Mouse (Mus musculus): ENCODE measurements around the gene Ugdh.
A peak's percentile ranks its signal among the peaks of the same experiment; 100 is the strongest.

Gene Ugdh

DNA sequence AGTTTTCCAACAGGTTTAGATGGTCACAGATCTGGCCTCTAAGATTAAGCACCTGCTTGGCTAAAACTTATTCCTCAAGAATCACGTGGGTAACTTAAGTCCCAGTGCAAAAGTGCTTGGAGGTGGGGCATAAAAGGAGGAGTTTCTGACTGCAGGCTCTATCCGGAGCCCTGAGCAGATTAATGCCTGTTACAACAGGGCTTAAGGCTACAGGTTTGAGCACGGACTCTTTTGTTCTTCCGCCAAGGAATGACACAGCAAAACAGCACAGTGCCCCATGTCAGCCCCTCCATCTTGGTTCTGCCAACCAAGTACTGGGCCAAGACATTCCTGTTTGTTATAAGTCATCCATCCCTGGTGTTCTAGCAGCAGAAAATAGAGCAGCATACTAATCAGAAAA is 7.4 kb downstream of the Ugdh start:
- DNase-seq (ENCODE audit: low read depth), result peak; percentile 36

DNA sequence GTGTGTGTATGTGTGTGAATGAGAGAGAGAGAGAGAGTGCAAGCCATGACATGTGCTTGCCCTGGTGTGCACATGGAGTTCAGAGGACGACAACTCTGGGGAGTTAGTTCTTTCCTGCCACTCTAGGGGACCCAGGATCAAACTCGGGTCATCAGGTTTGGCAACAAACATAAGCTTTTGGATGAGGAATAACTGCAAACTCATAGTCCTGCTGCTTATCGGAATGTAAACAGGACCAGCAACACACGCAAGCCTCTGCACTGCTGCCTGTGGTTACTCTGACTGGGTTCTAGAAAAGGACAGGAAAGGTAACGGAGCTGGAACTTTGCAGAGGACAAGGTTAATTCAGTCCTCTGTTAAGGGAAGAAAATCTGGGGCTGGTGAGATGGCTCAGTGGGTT is 10.5 kb downstream of the Ugdh start:
- no peak for DNase-seq (ENCODE audit: low read depth)

DNA sequence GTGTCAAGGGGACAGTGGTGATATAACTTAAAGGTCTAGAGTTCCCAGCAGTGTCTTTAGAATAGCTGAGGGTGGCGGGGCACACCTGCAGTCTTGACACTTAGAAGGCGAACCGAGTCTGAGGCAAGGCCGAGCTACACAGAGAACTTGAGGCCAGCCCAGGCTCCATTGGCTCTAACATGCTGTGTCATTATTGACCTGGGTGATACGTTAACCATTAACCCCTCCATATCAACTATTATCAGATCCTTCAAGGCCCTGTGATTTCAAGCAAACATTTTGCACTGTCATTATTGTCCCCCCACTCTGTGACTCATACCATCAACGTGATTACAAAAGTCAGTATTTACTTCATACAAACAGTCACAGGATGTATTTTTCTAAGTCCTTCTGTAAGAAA is 11.5 kb downstream of the Ugdh start:
- no peak for DNase-seq (ENCODE audit: low read depth)

DNA sequence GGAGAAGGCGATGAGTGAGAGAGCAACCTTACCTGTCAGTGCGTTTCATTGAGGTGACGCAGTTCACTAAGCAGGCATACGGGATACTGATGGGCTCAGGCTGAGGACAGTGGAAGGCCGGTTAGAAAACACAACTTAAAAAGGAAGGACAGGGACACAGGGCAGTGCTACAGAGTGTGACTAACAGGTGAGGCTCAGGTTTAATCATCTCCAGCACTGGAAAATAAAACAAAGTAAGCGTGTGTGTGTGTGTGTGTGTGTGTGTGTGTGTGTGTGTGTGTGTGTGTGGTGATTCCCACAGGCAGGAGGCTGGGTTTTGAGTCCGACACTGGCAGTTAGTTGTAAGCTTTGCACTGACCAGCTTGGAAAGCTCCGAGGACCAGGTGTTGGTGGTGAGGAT is 12.9 kb downstream of the Ugdh start:
- no peak for DNase-seq (ENCODE audit: low read depth)

DNA sequence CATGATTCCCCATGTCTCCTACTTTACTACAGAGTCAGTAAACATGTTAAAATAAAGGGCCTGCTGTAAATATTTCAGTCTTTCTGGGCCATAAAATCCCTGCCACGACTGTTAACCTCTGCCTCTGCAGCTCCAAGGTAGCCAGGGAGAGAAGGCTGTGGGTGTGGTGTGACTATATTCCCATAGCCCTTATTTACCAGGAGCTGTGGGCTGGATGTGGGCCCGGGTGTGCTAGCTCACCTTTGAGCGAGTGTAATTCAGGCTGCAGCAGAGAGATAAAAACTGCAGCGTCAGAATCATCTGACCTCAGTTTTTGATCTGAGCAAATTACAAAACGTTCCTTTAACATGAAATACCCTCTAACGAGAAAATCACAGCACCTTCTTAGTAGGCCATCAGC is 14.9 kb downstream of the Ugdh start:
- no peak for DNase-seq (ENCODE audit: low read depth)

DNA sequence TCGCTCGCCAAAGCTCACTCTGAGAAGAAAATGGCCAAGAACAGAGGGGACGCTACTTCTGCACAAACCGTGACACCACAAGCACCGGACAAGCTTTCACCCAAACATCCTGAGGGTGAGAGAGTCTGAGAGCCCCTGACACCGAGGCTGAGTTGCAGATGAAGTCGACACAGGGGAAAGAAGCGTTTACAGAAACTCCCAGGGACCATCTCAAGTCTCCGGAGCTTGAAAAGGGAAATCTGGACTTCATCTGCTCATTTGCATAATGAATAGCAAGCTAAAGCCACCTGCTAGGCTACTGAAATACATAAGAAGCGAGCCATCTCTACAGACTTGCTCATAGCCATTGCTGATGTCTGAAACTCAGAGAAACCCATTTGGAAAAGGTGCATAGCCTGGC is 16.6 kb downstream of the Ugdh start:
- no peak for DNase-seq (ENCODE audit: low read depth)

DNA sequence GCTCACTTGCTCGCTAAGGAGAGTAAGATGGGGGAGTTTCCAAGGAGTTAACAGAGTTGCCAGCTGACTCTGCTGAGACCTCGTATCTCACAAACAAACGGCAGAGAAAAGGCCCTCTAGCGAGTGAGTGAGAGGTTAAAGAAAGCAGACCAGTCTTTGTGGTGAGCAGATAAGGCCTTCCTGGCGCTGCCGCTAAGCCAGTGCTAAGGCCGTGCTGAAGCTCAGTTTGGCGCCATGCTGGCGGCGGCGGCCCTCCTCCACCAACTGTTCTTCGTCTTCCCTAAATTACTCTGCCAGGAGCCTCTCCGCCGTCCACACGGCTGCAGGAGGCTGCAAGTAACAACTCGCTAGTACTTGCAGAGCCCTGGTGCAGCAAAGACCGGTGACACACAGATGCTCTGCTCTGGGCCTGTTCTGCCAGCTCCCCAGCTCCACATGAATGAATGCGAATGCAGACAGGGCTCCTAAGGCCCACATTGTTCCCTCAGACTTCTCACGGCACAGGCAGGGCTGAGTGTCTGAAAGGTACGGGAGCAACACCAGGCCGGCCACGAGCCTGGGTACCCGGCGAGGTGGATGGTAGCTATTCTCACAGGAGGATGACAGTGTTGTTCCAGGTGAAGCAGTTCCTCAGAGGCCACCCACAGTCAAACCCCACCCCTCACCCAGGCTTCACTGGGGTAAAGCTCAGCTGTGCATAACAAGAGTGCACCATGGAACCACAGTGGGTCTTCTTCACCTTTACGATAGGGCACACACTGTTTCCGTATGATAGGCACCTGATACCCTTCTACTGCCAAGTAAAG is 19.9 kb downstream of the Ugdh start:
- no peak for DNase-seq (ENCODE audit: low read depth)

DNA sequence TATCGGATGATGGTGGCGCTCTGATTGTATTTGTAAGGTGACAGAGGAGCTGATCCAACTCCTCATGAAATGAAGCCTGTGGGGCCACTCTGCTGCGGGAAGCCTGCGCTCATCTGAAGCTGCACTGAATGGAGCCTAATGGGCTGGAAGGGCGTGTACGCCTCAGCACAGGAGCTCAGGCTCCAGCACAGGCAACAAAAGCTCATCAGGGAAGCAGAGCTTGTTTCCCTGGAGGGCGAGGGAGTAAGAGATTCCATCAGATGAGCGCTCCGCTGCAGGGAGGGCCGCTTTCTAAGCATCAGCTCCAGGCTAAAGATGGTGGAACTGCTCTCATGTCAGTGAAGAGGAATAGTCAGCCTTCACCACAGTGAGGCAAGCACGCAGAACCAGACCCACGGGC is 27.8 kb downstream of the Ugdh start:
- no peak for DNase-seq (ENCODE audit: low read depth)

DNA sequence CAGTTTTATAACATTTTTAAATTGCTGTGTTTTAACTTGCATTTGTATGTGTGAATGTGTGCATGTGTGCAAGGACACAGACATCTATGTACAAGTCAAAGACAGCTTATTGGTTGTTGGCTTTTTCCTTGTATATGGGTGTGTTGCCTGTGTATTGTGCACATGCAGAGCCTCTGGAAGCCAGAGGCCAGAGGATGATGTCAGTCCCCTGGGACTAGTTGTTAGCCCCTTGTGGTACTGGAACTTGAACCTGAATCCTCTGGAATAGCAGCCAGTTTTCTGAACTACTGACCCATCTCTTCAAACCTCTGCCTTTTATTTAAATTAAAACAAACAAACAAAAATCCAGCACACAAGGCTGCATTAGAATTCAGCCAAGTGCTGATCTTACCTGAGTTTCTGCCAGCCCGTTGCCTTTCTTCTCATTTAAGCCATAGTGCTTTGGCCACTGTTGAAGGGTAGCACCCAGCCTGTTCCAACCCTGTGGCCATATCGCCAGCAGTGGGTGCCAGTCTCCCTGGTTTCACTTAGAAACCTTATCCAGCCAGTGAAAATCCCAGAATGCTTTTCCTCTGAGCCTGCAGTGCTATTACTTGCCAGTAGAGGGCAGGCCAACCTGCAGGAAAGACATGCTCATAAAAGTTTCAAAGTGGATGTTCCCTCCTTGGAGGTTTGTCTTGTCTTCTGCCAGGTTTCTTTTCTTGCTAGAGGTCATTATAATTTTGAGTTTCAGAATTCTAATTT is 34.3 kb downstream of the Ugdh start:
- peak; percentile 94 for DNase-seq (ENCODE audit: low read depth)

DNA sequence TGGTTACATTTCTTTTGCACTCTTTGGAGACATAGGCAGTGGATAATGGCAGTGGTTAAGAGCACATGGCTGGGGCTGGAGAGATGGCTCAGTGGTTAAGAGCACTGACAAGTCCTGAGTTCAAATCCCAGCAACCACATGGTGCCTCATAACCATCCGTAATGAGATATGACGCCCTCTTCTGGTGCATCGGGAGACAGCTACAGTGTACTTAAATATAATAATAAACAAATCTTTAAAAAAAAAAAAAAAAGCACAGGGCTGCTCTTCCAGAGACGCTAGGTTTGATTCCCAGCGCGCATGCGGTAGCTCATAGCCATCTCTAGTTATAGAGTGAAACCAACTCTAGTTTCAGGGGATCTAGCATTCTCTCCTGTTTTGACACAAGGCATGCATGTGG is 41.3 kb downstream of the Ugdh start:
- DNase-seq (ENCODE audit: low read depth), result no peak

DNA sequence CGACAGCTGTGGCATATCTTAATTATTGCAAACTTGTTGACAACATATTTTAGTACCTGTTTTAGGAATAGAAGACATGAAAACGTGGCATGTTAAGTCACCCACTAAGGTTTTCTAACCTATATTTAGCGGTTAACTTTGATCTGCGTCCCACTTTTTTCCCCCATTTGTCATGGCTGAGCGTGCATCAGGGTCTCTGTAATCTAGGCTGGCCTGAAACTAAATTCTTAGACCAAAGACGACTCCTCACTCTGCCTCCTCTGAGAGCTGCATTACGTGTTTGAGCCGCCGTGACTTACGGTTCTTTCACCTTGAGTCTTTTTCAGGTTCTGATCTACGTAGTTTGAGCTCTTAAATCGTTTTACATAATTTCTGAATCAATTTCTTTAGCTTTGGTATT is 44.0 kb downstream of the Ugdh start:
- DNase-seq (ENCODE audit: low read depth), result peak; percentile 48

DNA sequence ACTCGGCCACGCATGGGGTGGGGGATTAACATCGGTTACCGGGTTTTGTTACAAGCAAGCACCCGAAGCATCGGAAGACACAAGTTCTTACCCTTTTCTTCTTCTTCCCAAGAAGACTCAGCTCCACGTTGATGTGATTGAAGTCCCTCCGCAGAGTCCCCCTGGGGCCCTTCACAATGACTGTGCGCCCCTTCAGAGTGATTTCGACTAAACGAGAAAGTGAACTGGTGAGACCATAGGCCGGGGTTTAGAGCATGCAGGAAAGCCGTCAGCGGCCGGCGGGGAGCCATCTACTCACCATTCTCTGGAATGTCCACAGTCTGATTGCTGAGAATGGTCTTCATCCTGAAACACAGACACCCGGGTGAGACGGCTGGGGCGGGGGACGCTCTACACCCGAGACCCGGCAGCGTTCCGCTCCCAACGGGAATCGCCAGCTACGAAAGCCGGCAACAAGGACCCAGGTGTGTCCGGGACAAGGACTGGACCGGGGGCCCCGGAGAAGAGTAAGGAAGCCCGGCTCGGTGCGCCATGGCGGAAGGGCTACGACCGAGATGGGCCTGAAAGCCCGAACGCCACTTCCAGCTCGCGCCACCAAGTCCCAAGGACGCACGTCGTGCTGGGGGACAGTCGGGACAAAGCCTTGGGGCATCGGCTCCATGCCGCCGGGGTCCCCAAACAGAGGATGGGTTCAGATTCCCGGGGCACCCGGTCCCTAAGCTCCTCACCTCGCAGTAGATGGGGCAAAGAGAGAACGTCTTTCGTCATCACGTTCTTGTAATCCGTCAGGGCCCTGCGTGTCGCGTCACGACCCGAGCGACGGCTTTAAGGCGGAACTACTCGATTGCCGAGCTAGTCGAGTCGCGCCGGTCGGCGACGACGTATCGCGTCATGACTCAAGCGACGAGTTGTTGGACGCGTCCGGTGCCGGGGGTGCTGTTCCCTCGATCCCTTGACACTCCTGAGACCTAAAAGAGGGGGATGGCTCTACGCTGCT is 44.8 kb downstream of the Ugdh start, which contains the start of the genes Rpl9 and Lias:
Rpl9 (minus strand) TSS at position 797 of the 997 bp plus-strand sequence.
Lias (plus strand) TSS at position 850 of the 997 bp plus-strand sequence.
- peak; percentile 99 for DNase-seq (ENCODE audit: low read depth)

DNA sequence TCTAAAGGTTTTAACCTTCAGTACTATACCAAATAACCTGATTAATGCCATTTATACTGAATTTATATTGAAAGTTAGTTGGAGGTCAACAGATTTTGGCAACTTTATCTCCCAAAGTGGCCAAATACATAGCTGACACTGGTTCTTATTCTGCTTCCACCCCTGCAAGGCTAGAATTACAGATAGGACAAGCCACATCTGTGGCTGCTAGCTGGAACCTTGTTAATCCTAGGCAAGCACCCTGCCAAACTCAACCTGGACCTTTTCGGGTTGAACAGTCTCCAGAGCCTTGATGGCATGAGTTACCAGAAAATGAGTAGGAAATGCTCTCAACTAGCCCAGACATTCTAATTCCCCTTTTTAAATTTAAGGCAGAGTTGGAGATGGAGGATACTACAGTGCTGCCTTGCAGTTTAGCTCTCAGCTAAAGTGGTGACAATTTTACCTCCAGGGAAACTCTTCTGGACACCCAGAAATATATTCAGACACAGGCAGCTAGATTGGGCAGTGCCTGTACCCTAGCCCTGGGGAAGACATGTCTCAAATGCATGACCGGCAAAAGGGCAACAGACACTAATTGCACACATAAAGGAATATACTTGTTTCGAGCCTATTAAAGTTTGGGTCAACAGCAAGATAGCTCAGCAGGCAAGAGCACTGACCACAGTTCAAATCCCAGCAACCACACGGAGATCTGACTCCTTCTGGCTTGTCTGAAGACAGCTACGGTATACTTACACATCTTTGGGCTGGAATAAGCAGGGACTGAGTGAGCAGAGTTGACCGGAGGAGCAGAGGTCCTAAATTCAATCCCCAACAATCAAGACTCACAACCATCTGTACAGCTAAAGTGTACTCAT is 48.5 kb downstream of the Ugdh start:
- peak; percentile 11 for DNase-seq (ENCODE audit: low read depth)

DNA sequence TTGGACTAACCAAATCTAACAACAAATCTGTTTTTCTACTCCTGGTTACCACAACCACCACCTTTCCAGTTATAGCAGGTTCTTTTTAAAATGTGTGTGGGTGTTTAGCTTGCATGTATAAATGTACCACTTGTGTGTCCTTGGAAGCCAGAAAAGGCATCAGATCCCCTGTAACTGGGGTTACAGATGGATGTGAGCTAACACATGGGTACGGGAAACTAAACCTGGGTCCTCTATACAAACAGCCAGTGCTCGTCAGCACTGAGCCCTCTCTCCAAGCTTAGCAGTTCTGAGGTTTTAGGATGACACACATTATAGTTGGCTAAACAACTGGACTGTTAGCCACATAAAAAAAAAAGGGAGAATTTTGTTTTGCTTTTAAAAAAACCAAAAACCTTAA is 50.0 kb downstream of the Ugdh start:
- DNase-seq (ENCODE audit: low read depth), result no peak

DNA sequence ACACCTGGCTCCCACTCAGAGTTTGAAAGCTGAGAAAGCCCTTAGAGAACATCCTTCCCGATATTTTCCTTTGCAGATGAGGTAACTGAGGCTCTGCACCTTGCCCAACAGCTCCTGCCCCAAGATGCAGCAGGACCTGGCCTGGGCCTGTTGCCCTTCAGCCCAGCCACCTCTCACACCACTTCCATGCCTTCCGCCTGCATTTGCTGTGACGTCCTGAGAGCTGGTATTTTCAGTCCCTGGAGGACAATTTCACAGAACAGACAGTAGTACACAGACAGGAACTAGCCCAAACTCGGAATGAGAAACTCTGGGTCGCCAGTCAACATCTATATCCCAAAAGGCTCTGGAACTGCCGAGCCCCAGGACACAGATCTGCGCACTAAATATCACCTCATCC is 61.0 kb downstream of the Ugdh start:
- DNase-seq (ENCODE audit: low read depth), result no peak

DNA sequence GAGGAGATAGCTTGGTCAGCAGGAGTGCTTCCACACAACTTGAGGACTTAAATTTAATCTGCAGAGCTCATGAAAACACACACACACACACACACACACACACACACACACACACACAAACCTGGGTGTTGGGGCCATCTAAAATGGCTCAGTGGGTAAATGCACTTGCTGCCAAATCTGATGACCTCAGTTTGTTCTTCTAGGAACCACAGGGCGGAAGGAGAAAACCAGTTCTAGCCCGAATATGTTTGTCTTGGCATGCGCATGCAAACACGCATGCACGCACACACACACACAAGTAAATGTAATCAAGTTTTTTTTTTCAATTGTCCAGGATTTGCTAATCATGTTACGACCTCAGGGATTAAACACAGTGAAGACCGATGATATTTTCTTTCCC is 64.2 kb downstream of the Ugdh start:
- no peak for DNase-seq (ENCODE audit: low read depth)

DNA sequence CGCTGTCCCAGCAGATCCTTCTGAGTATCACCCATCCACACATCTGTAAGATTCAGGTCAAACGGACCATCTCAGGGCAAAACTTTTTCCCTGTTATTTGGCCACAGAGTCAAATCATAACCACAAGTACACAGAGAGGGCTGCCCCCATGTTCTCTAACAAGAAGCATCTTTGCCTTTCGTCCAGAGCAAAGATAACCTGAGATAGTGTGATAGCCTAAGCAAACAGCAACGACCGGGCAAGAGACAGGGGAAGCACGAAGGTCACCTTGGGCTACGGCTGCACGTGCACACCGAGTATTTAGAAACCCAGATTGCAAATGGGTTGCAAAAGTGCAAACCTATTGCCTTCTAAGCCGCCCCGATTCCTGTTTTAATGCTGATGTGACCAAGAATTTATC is 67.9 kb downstream of the Ugdh start:
- no peak for DNase-seq (ENCODE audit: low read depth)

All from NIH3T3 (cell line).